Mouse (Mus musculus) intestine, embryonic 16.5 days (tissue): ENCODE results near the gene Vmn1r208. TPM values are rescaled to one million over a fixed set of nuclear protein-coding genes. Genes with fewer than 3 reads are reported as not detected.
"Not testable (repeated sequence)": the region's sequence is repeated elsewhere in the genome, so short reads cannot be mapped to it uniquely, and the experiment has no call there.

Experiments
- ATAC-seq: fragments of 200-750 bp; cut with Nextera tagmentation; 2 replicates; pipeline ENCODE4 v1.8.0; 2017; ENCODE audit warnings: moderate TSS enrichment, moderate library complexity
- H3K27ac ChIP-seq: fragments of 300-500 bp; sonication (generic); 2 replicates; pipeline ENCODE4 v1.5.1; 2014; ENCODE audit warnings: mild to moderate bottlenecking, low read length
- H3K27me3 ChIP-seq: fragments of 300-500 bp; sonication (generic); replicated peaks from 2 replicates; pipeline ENCODE4 v1.6.1; 2014; ENCODE audit warnings: low read length, control low read depth, mixed read lengths; ENCODE audit not compliant: control insufficient read depth, insufficient read depth
- H3K36me3 ChIP-seq: fragments of 300-500 bp; sonication (generic); 2 replicates; pipeline ENCODE4 v1.6.1; 2014; ENCODE audit warnings: low read length, control low read depth; ENCODE audit not compliant: control insufficient read depth, insufficient read depth
- H3K4me1 ChIP-seq: fragments of 300-500 bp; sonication (generic); 2 replicates; pipeline ENCODE4 v1.6.1; 2014; ENCODE audit warnings: low read length, control low read depth, mixed read lengths; ENCODE audit not compliant: control insufficient read depth, insufficient read depth
- H3K4me2 ChIP-seq: fragments of 300-500 bp; sonication (generic); 2 replicates; pipeline ENCODE4 v1.6.1; 2014; ENCODE audit warnings: low read depth, low read length, control low read depth
- H3K4me3 ChIP-seq: fragments of 300-500 bp; sonication (generic); 2 replicates; pipeline ENCODE4 v1.5.1; 2014; ENCODE audit warnings: mild to moderate bottlenecking, low read length
- H3K9ac ChIP-seq: fragments of 300-500 bp; sonication (generic); 2 replicates; pipeline ENCODE4 v1.6.1; 2014; ENCODE audit warnings: low read depth, low read length
- H3K9me3 ChIP-seq: fragments of 300-500 bp; sonication (generic); 2 replicates; pipeline ENCODE4 v1.6.1; 2016; ENCODE audit warnings: low read length, control low read depth; ENCODE audit not compliant: control insufficient read depth
- WGBS: fragments of 180-500 bp; shearing (Covaris S2); extraction: QIAGEN DNeasy Blood & Tissue Kit; methylation state at CpG from one replicate; pipeline ENCODE4 v1.1.7; 2014; 5-methylcytosine and 5-hydroxymethylcytosine counted together
- polyA plus RNA-seq: library from polyadenylated mRNA; unstranded; fragments of >200 nt; fragmentation: Nextera tagmentation; extraction: Ambion mirVana; gene quantifications from 2 replicates; pipeline ENCODE4 v1.2.1, GENCODE M21; 2015

Gene Vmn1r208
- not detected in 2 replicates for polyA plus RNA-seq

DNA sequence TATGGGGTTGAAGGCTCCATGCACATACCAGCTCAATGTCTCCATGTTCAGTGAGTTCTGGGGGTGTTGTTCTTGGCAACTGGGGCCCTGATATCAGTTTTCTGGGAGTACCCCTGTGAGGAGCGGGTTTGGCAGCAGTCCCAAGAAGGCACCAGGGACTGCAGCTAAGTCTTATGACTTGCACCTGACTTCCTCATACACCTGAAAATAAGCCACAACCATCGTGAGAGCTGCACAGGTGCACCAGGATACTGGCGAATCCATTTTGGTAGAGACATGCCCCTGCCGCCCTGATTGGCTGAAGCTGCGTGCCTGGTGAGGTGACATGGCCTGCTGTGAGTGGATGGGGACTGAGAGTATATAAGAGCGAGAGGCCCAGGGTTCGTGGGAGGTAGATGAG is at the start of gene Vmn1r208:
Gene Vmn1r208 (minus strand): TSS at position 101 of the 400 bp plus-strand sequence.
- H3K4me1 ChIP-seq, ATAC-seq: not testable (repeated sequence)

DNA sequence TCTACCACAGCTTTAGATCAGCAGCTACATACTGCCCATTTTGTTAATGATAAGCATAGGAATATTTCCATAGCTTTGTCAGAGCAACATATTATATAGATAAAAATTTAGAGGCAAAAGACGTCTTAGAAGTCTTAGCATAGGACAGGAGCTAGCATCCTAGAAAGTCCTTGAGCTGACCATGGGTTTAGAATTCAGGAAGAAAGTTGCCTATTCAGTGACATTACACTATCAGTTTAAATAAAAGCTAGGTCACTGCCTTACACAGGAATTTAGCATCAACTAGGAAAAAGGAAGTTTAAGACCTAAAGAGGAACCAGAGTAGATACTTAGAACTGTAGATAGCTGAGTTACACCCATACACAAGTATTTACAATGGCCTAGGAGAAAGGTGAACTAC is 44.4 kb upstream of the Vmn1r208 start:
- not testable (repeated sequence) for H3K4me3 ChIP-seq, H3K4me2 ChIP-seq, H3K36me3 ChIP-seq, H3K27ac ChIP-seq, ATAC-seq, H3K9me3 ChIP-seq, H3K9ac ChIP-seq, H3K4me1 ChIP-seq, H3K27me3 ChIP-seq
- 83% methylated on average over 1 of the region's 1 CpGs for WGBS

More for the DNA sequence above, at the start of gene Vmn1r208:
- H3K4me3 ChIP-seq, H3K27me3 ChIP-seq, H3K36me3 ChIP-seq, H3K9me3 ChIP-seq, H3K4me2 ChIP-seq, H3K9ac ChIP-seq, H3K27ac ChIP-seq: not testable (repeated sequence)
- no CpG with 5 or more reads among the region's 7 CpGs for WGBS

DNA sequence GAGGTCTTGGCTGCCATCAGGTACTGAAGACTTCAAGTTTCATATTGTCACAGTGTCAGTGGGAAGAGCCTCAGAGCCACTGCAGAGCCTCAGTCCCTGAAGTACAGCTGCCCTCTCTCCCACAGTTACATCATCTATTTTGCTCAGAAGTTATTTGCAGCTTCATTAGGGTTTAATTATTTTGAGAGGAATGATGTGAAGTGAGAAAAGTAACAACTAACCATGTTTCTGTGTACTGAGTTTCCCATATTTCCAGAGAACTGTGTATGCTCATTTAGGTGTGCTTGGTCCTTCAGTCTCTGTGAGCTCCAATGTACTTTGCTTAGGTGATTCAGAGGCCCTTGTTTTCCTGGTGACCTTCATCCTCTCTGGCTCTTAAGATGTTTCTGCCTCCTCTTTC is 32.4 kb upstream of the Vmn1r208 start, which contains the start of gene Vmn1r209:
Gene Vmn1r209 (minus strand): TSS at position 101 of the 400 bp plus-strand sequence.
- H3K27ac ChIP-seq, H3K4me1 ChIP-seq: not testable (repeated sequence)

DNA sequence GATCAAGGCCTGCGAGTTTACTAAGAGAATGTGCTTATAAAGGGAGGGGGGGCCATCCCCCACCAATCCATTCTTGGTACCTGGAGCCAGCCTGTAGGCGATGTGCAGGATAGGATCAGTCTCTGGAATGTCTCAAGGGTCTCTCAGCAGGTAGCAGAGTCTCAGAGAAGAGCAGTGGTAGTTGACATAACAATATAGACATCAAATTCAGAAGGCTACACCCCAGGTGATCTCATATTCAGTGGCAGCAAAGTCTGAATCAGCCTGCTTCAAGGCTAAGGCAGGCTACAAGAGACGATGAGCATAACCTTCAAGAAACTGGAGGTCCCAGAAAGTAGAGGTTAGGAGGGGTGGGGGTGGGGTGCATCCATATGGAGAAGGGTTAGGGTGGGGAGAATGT is 10.9 kb upstream of the Vmn1r208 start:
- not testable (repeated sequence) for H3K27me3 ChIP-seq, H3K9me3 ChIP-seq, ATAC-seq, H3K4me1 ChIP-seq, H3K9ac ChIP-seq, H3K4me3 ChIP-seq, H3K4me2 ChIP-seq, H3K36me3 ChIP-seq, H3K27ac ChIP-seq
- WGBS = 77% methylated on average over 3 of the region's 3 CpGs

More for the DNA sequence above, 32.4 kb upstream of the Vmn1r208 start, which contains the start of gene Vmn1r209:
- not testable (repeated sequence) for H3K4me3 ChIP-seq, ATAC-seq, H3K9me3 ChIP-seq, H3K9ac ChIP-seq, H3K36me3 ChIP-seq, H3K27me3 ChIP-seq, H3K4me2 ChIP-seq

DNA sequence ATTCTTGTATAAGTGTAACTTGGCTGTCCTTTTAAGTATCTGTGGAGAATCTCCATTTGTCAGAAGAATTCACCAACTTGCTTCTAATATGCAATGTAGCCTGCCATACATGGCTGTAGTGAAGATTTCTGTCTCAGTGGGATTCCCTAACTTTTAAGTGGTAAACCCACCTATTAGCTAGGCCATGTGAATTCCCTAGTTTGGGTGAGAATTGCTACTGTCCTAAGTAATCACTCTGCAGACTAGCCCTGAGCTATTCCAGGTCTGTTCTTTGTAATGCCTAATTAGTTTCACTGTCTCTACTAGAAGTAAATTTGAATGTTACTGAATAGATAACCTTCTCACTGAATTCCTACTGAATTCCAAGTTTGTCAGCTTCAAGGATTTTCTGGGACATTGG is 7.0 kb upstream of the Vmn1r208 start:
- not testable (repeated sequence) for H3K9ac ChIP-seq, H3K9me3 ChIP-seq, H3K4me1 ChIP-seq, H3K36me3 ChIP-seq, ATAC-seq, H3K4me3 ChIP-seq, H3K27ac ChIP-seq, H3K27me3 ChIP-seq, H3K4me2 ChIP-seq

DNA sequence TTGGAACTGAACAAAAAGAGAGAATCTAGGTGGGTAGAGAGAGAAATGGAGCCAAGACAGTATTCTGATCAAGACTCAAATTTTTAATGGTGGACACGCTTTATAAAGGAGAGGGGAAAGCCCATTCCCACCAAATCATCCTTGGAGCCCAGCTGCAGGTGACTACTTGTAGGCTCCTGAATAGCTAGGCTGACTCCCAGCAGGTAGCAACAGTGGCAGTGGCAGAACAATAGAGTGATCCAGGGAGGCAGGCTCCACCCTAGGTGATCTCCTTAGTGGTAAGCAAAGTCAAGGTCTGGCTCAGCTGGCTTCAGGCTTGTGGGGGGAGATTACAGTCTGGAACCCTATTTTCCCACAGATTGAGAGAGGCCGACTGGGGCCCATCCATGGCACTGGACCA is 5.6 kb downstream of the Vmn1r208 start:
- ATAC-seq, H3K36me3 ChIP-seq: not testable (repeated sequence)
- WGBS = 80% methylated on average over 1 of the region's 2 CpGs

DNA sequence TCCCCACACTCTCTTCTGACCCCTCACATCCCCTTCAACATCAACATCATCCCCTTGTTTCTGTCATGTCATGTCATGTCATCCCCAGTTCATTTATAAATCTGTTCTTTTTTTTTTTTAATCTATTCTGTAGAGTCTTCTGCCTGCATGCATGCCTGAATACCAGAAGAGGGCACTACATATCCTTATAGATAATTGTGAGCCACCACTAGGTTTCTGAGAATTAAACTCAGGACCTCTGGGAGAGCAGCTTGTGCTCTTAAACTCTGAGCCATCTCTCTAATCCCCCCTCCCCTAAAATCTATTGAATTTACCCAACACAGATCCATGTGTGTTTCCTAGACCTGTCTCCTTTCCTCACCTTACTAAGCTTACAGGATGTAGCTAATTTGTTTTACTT is 29.7 kb downstream of the Vmn1r208 start:
- Histone ChIP-seq H3K27me3 (no peaks in the 10 kb centered on the region), H3K36me3 (no peaks in the 10 kb centered on the region), H3K9ac (no peak overlapping the region), H3K4me2 (no peak overlapping the region), H3K9me3 (no peaks in the 10 kb centered on the region), H3K4me3 (no peak overlapping the region), H3K4me1 (no peaks in the 10 kb centered on the region), H3K27ac (no peak overlapping the region)
- no peak for ATAC-seq

More for the DNA sequence above, 5.6 kb downstream of the Vmn1r208 start:
- not testable (repeated sequence) for H3K4me1 ChIP-seq, H3K27me3 ChIP-seq, H3K4me3 ChIP-seq, H3K9ac ChIP-seq, H3K9me3 ChIP-seq, H3K27ac ChIP-seq, H3K4me2 ChIP-seq

DNA sequence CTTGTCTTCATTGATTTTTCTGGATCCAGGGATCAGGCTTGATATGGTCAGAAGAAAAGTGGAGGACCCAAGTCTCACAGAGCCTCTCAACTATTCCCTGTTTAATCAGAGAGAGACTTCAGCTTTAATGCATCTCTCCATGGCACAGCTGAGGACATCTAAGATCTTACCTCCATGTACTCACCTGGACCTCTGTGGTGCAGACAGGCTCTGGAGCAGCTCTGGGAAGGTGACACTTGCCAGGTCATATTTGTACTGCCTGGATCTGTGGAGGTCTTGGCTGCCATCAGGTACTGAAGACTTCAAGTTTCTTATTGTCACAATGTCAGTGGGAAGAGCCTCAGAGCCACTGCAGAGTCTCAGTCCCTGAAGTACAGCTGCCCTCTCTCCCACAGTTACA is 47.7 kb downstream of the Vmn1r208 start, which contains the start of gene Vmn1r207-ps:
Gene Vmn1r207-ps (minus strand): TSS at position 101 of the 400 bp plus-strand sequence.
- not testable (repeated sequence) for H3K4me1 ChIP-seq, ATAC-seq, H3K27ac ChIP-seq, H3K27me3 ChIP-seq, H3K4me2 ChIP-seq, H3K9me3 ChIP-seq, H3K36me3 ChIP-seq, H3K4me3 ChIP-seq, H3K9ac ChIP-seq

Other genes starting within 250 kb of the Vmn1r208 start
- gene Vmn1r204, start 224.2 kb downstream of the Vmn1r208 start, polyA plus RNA-seq = not detected in 2 replicates
- gene Vmn1r205, start 184.4 kb downstream of the Vmn1r208 start, polyA plus RNA-seq = not detected in 2 replicates
- not detected in 2 replicates for gene Vmn1r206, start 153.1 kb downstream of the Vmn1r208 start, polyA plus RNA-seq
- not detected in 2 replicates for gene Vmn1r207-ps, start 47.8 kb downstream of the Vmn1r208 start, polyA plus RNA-seq
- gene Vmn1r209, start 32.3 kb upstream of the Vmn1r208 start, polyA plus RNA-seq = not detected in 2 replicates
- gene Vmn1r210, start 53.9 kb upstream of the Vmn1r208 start, polyA plus RNA-seq = not detected in 2 replicates
- gene Vmn1r211, start 80.2 kb upstream of the Vmn1r208 start, polyA plus RNA-seq = not detected in 2 replicates
- gene Vmn1r212, start 106.8 kb upstream of the Vmn1r208 start, polyA plus RNA-seq = not detected in 2 replicates
- not detected in 2 replicates for gene Vmn1r213, start 230.3 kb upstream of the Vmn1r208 start, polyA plus RNA-seq